Mouse (Mus musculus) gastrocnemius, adult 2 months (tissue): ENCODE data around the gene Psapl1. TPM values are rescaled to one million over a fixed set of nuclear protein-coding genes. Genes with fewer than 3 reads are reported as not detected.
A peak's percentile ranks its signal among the peaks of the same experiment; 100 is the strongest.

Experiments
- DNase-seq: peaks from one replicate; pipeline ENCODE4 v3.0.0; 2022
- H3K27ac ChIP-seq: fragments of 200-600 bp; 2 replicates; pipeline ENCODE4 v1.8.1; 2022; ENCODE audit warnings: mild to moderate bottlenecking
- H3K4me3 ChIP-seq: fragments of 200-600 bp; 2 replicates; pipeline ENCODE4 v1.8.1; 2022; ENCODE audit warnings: mild to moderate bottlenecking, moderate library complexity
- CTCF ChIP-seq: fragments of 200-600 bp; IDR thresholded peaks from 2 replicates; pipeline ENCODE4 v1.8.1; 2022; ENCODE audit warnings: antibody characterized with exemption, mild to moderate bottlenecking, moderate library complexity
- intact Hi-C: fragments of 180-260 bp; cut with DNase I; formaldehyde crosslinking; loops from one replicate; pipeline ENCODE4 v1.15.1; 2025
- total RNA-seq, 2 experiments: library from RNA; stranded (reverse); gene quantifications; 2 replicates each; pipeline ENCODE4 v1.2.3; 2021

Psapl1 gene
- total RNA-seq, 2 experiments from 2014 or later, result not detected

DNA sequence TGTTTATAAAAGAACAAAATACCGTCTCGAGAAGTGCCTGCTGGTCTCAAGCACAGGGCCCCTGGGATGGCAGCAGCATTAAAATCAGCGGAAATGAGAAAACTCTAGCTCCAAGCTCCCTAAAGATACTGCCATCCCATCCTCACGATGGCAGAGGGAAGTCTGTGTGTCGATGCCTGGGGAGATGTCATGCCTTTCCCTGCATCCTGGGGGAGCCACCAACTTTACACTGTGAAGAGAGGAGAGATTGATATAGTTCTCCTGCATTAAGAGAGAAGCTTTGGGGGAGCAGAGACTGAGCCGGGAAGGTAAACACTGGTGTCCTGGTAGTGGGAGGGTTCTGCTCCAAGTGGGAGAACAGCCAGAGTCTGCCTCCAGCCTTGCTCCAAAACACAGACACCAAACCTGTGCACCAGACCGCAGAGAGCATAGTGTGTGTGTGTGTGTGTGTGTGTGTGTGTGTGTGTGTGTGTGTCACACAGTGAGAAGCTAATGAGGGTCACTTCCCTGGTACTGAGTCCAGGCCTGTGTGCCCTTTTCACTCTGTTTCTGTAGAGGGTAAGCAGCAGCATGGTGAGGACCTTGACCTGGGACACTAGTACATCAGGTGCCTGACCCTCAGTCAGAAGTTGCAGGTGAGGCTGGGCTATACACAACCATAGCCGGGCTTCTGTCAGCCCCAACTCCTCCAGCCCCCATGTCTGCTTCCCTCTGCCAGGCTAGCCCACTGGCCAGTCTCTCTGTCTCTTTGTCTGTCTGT, 17.3 kb upstream of the Psapl1 start:
- Histone ChIP-seq H3K4me3 (no peak overlapping the region), H3K27ac (no peak overlapping the region)
- TF ChIP-seq CTCF, result no peak
- intact Hi-C loops, result no loop called here
- no peak for DNase-seq

DNA sequence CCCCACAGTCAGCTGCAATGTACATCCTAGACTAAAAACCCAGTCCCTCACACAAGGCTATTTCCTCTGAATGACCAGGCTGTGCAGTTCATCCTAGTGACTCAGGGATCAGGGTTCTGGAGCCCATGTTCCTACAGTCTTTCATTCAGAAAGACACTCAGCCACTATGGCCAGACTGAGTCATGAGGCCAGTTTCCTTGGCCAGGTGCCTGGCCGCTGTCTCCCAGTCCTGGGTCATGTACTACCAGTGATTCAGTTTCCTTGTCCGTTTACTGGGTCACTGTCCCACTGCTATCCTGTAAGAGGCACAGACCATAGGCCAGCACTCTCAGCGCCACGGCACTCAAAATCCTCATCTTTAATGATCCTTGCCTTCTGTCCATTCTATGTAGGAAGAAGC, 15.5 kb upstream of the Psapl1 start:
- intact Hi-C loops, result no loop called here
- TF ChIP-seq CTCF, result no peak
- peak; percentile 86 for DNase-seq
- H3K27ac ChIP-seq, result no peak overlapping the region
- no peak overlapping the region for H3K4me3 ChIP-seq

DNA sequence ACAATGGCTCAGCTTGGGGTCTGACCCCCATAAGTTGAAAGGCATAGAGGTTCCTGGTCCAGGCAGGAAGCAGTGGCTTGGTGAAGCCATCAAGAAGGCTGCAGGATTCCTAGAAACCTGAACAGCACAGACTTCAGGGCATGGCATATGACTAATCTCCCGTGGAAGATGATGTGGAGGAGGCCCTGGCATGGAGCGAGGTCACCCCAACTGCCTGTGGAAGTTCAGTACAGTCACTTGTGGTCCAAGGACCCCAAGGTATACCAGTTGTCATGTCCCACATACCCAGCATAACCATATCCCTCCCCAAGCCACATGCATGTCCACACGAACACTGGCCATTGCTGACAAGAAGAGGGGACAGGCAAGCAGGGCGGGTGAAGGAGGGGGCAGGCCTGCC, 12.5 kb upstream of the Psapl1 start:
- no peak overlapping the region for H3K27ac ChIP-seq
- H3K4me3 ChIP-seq, result no peak overlapping the region
- TF ChIP-seq CTCF, result no peak
- intact Hi-C loops, result no loop called here
- DNase-seq, result no peak

DNA sequence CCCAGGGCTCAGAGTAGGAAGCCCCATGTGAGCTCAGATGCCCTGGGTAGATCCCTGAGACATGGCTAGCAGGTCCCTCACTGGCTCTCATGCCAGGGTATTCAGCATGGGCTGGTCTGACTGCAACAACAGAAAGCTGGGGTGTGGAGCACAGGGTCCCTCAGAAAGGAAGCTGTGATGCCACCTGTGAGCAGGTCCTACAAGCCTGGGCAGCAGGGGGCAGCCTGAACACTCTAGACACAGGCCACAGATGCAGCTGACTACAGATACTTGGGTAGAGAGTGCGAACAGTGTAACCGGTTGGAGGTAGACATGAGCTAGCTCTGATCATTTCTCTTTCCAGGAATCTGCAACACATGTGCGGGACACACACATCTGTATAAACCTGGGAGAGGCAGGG, 11.9 kb upstream of the Psapl1 start:
- TF ChIP-seq CTCF, result peak; percentile 18; the same call in 1 of the 2 replicates
- no peak for DNase-seq
- intact Hi-C loops, result no loop called here
- H3K4me3 ChIP-seq, result no peak overlapping the region
- no peak overlapping the region for H3K27ac ChIP-seq

DNA sequence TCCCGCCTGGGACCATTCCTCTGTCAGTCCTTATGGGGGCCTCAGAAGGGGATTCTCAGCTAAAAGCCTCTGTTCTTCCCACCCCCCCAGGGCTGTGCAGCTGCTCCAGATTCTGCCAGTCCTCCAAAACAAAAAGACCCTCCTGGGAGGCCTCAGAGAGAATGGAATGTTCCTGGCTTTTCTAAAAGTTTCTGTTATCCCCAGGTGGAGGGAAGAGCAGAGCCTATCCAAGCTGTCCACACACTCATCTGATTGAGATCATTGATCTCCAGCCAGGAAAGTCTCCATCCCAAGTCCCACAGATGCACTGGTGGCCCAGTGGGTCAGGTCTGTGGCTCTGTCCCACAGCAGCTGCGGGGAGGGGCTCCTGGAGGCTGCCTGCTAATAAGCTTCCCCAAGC, 11.1 kb upstream of the Psapl1 start:
- no peak for TF ChIP-seq CTCF
- Histone ChIP-seq H3K27ac (no peak overlapping the region), H3K4me3 (no peak overlapping the region)
- DNase-seq, result peak; percentile 49
- intact Hi-C loops, result no loop called here

DNA sequence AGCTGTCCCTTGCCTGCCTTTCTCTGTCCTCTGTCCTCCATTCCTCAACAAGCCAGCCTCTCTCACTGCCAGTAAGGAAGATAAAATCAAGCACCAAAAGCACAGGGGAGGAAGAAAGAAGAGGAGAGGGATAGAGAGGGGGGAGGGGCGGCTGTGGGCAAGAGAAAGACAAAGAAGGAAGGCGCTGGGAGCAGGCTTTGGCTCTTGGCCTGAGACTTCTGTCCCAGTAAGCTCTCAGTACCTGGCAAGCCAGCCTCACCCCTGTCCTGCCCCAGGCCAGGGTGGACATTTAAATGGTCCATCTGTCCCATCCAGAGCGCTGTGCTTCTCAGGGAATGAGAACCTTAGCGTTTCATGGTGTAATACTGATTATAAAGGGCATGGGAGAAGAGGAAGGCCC, 9.2 kb upstream of the Psapl1 start:
- intact Hi-C loops, result no loop called here
- no peak for TF ChIP-seq CTCF
- Histone ChIP-seq H3K27ac (no peak overlapping the region), H3K4me3 (no peak overlapping the region)
- no peak for DNase-seq

DNA sequence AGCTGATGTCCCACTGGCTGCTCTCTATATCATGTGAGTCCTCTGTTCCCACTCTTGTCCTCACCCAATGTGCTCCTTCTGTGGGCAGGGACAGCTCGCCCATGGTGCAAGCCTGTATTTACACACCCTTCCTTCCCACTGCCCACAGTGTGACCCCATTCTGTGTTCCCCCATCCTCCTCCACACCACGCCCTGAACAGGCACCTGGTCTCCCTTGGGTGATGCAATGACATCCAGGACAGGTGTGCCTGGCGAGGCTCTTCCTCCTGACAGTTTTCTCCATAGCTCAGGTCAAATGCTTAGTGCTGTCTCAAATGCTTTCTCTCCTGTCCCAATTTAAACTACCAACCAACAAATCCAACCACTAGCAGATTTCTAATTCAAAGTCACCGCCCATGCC, 8.4 kb upstream of the Psapl1 start:
- Histone ChIP-seq H3K4me3 (no peak overlapping the region), H3K27ac (no peak overlapping the region)
- DNase-seq, result no peak
- intact Hi-C loops, result no loop called here
- no peak for TF ChIP-seq CTCF

DNA sequence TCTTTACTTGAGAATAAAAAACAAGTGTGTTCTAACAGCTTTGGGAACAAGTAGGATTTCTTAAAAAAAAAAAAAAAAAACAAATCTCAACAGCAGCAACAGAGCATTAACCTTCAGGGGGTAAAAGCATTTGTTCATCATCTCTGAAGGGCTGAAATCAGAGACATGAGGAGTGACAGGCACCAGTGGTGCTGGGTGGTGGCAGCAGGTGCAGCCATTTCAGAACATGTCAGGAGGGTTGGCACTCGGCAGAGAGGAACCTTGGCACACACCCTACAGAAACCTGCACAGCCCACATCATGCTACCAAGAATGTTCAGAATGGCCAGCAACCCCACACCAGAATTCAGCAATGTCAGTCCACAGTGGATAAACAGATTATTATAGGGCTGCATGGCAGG, 4.3 kb upstream of the Psapl1 start:
- Histone ChIP-seq H3K4me3 (no peak overlapping the region), H3K27ac (no peak overlapping the region)
- intact Hi-C loops, result no loop called here
- TF ChIP-seq CTCF, result no peak
- DNase-seq, result peak; percentile 46

DNA sequence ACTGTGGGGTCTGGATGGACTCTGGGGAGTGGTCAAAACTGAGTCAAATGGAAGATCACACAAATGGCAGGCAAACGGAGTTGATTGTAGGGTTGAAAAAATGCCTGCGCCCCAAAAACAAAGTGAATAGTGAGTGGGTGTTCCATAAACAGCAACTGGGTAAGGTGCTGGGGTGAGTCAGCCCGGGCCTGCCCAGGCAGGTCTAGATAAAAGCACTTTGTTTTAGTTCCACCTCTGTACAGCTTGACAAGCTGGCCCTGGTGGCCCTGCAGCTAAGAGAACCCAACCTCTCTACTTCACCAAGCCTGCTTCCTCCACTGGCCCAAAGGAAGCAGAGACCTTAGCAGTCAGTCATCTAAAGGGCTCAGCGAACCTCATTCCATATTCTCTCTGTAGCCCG, 1.0 kb upstream of the Psapl1 start:
- no peak overlapping the region for H3K4me3 ChIP-seq
- intact Hi-C loops, result loop anchor here (2.0 kb wide), 1 partner anchor 32 kb away; no protein-coding TSS in a partner anchor
- H3K27ac ChIP-seq, result no peak overlapping the region

DNA sequence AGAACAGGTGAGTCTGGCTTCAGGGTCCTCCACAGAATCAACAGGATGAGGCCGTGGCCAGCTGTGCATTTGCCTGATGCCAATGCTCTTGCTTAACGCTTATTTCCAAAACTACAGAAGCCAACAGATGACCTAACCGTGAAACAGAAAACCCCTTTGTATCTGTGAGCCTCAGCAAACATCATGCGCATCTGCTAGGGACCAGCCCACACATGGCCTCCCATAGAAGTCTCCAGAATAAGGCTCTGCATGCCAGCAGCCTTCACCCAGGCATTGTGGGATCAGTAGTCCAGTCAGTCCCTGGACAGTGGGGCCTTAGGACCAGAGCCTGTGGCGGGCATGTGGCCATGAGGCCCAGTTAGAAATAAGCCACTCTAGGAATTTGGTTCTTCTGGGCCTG, 400 bp upstream of the Psapl1 start:
- peak; percentile 43 for DNase-seq
- peak overlapping the region; percentile 28; the same call in 1 of the 2 replicates for H3K27ac ChIP-seq
- TF ChIP-seq CTCF, result no peak
- intact Hi-C loops, result loop anchor here (2.0 kb wide), 1 partner anchor 33 kb away; no protein-coding TSS in a partner anchor
- H3K4me3 ChIP-seq, result no peak overlapping the region

More for the DNA sequence above, 1.0 kb upstream of the Psapl1 start:
- no peak for DNase-seq
- TF ChIP-seq CTCF, result no peak

DNA sequence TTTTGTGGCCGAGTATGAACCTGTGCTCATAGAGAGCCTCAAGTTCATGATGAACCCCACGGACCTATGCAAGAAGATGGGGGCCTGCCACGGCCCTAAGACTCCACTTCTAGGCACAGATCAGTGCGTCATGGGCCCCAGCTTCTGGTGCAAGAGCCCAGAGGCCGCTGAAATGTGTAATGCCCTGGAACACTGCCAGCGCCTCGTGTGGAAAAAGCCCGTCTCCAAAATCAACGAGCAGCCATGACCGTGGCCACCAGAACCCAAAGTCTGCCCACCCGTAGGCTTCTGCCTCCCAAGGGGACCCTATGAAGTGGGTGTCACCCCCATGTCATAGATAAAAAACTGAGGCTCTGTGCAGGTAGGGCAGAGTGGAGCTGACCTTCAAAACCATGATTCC, 1.6 kb downstream of the Psapl1 start:
- DNase-seq, result no peak

DNA sequence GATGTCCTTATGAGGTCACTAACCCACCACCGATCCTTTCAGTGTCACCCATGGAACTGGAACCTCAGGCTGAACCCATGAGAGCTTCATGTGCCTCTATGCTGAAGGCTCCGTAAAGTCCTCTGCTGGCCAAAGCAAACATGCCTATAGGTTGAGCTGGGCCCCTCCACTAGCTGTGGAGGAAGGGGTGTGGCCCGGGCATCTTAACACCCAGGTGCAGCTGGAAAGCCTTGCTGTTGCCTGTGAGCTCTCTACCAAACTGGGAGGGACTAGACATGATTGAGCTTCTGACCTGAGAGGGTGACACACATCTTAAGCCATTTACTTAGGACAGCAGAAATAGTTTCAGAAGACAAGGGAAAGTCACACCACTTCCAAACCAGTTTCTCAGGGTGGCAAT, 5.0 kb downstream of the Psapl1 start:
- no peak for DNase-seq
- H3K27ac ChIP-seq, result no peak overlapping the region
- no peak overlapping the region for H3K4me3 ChIP-seq
- no peak for TF ChIP-seq CTCF
- intact Hi-C loops, result no loop called here

More for the DNA sequence above, 1.6 kb downstream of the Psapl1 start:
- intact Hi-C loops, result no loop called here
- Histone ChIP-seq H3K4me3 (no peak overlapping the region), H3K27ac (no peak overlapping the region)
- no peak for TF ChIP-seq CTCF

DNA sequence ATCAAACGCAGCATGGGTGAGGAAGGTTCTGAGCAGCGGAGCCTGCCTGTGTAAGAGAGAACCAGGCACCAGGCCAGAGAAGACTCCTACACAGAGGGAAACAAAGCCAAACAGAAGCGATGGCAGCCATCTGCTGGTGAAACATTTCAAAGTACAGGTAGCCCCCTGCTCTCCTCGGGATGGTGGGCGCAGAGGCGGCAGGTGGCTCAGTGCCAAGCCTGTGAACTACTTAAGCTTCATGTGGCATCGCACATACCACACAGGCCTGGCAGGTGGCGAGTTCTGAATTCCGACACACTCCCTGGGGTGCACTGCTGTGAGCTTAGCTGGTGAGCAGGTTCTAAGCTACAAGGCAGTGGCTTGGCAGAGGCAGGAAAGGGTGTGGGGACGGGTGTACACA, 9.5 kb downstream of the Psapl1 start:
- DNase-seq, result no peak
- Histone ChIP-seq H3K4me3 (no peak overlapping the region), H3K27ac (no peak overlapping the region)
- no peak for TF ChIP-seq CTCF
- intact Hi-C loops, result loop anchor here (5.0 kb wide), 1 partner anchor 171 kb away; no protein-coding TSS in a partner anchor

DNA sequence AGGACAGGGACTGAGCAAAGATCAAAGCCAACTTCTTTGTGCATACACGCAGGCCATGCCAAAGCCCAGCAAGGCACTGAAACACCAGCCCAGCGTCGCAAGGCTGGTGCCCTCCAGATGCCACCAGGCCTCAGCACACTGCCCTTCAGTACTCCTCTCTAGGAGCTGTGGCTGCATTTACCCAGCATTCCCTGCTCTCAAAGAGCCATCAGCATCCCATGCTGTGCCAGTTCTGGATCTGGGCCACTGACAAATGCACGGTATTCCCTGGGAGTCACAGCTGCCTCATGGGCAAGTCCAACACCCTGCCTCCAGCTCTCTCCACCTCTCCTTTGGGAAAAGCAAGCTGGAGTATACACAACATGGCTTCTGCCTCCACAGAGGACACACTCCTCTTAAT, 16.3 kb downstream of the Psapl1 start:
- DNase-seq, result no peak
- Histone ChIP-seq H3K4me3 (no peak overlapping the region), H3K27ac (no peak overlapping the region)
- intact Hi-C loops, result no loop called here
- no peak for TF ChIP-seq CTCF
